Mouse (Mus musculus) C2C12 (cell line): ENCODE results near the gene Ncbp3.

Experiments
- CEBPB ChIP-seq: IDR thresholded peaks from one replicate; pipeline ENCODE4 v1.6.1; 2011; ENCODE audit warnings: low read depth, mild to moderate bottlenecking, control low read depth, moderate library complexity
- CTCF ChIP-seq: IDR thresholded peaks from one replicate; pipeline ENCODE4 v1.5.1; 2011; ENCODE audit not compliant: control insufficient read depth, insufficient read depth, insufficient read length

- TF ChIP-seq CTCF (no peak), CEBPB (no peak)
Observed at GRCm38 (mm10) chr11:73057701-73058100, 10.1 kb downstream of the Ncbp3 start.
